Mouse (Mus musculus) thymus, adult 2 months (tissue): ENCODE results near the gene Ptgds. TPM values are rescaled to one million over a fixed set of nuclear protein-coding genes. Genes with fewer than 3 reads are reported as not detected.
A peak's percentile ranks its signal among the peaks of the same experiment; 100 is the strongest.

Experiments
- DNase-seq: peaks from one replicate; pipeline ENCODE4 v3.0.0; 2021
- H3K27ac ChIP-seq: fragments of 200-500 bp; 2 replicates; pipeline ENCODE4 v1.5.1; 2012; ENCODE audit warnings: low read length, control low read depth; ENCODE audit not compliant: control insufficient read depth, insufficient read depth
- H3K27me3 ChIP-seq: fragments of 200-500 bp; 2 replicates; pipeline ENCODE4 v1.6.1; 2012; ENCODE audit warnings: mild to moderate bottlenecking, low read length, moderate library complexity, mixed read lengths; ENCODE audit not compliant: control insufficient read depth, insufficient read depth
- H3K36me3 ChIP-seq: fragments of 200-500 bp; 2 replicates; pipeline ENCODE4 v1.6.1; 2012; ENCODE audit warnings: mild to moderate bottlenecking, low read length, moderate library complexity; ENCODE audit not compliant: control insufficient read depth, insufficient read depth
- H3K4me1 ChIP-seq: fragments of 200-500 bp; replicated peaks from 2 replicates; pipeline ENCODE4 v1.6.1; 2012; ENCODE audit warnings: low read length; ENCODE audit not compliant: control insufficient read depth, insufficient read depth
- H3K4me3 ChIP-seq: fragments of 200-500 bp; 2 replicates; pipeline ENCODE4 v1.5.1; 2012; ENCODE audit warnings: mild to moderate bottlenecking, low read length, control low read depth, moderate library complexity; ENCODE audit not compliant: control insufficient read depth, insufficient read depth
- CTCF ChIP-seq: fragments of 200-500 bp; IDR thresholded peaks from 2 replicates; pipeline ENCODE4 v1.5.1; 2012; ENCODE audit warnings: mild to moderate bottlenecking, control low read depth, low read length, moderate library complexity, borderline replicate concordance; ENCODE audit not compliant: control insufficient read depth, poor library complexity, insufficient read depth; ENCODE audit errors: extremely low read depth
- POLR2A ChIP-seq: fragments of 200-500 bp; IDR thresholded peaks from 2 replicates; pipeline ENCODE4 v1.6.1; 2012; ENCODE audit warnings: mild to moderate bottlenecking, low read length, control low read depth, moderate library complexity; ENCODE audit not compliant: control insufficient read depth, poor library complexity, insufficient read depth; ENCODE audit errors: extremely low read depth
- WGBS: fragments of 180-500 bp; shearing (Covaris S2); methylation state at CpG from one replicate; pipeline ENCODE4 v1.1.7; 2018; 5-methylcytosine and 5-hydroxymethylcytosine counted together
- polyA plus RNA-seq: library from polyadenylated mRNA; depleted of rRNA; stranded (reverse); fragments of >200 nt; gene quantifications from 2 replicates; pipeline ENCODE4 v1.2.3, GENCODE M21; 2012

Ptgds gene
- polyA plus RNA-seq, 1 experiment = 13.8 TPM

- H3K27ac ChIP-seq = no peak overlapping the region
- WGBS = 97% methylated on average over 8 of the region's 8 CpGs
- TF ChIP-seq CTCF = no peak
- TF ChIP-seq POLR2A = no peak
- H3K4me3 ChIP-seq = no peak overlapping the region
- DNase-seq = no peak
- no peaks in the 10 kb centered on the region for H3K36me3 ChIP-seq
- H3K27me3 ChIP-seq = no peaks in the 10 kb centered on the region
- peaks cover 5% of the 10 kb centered on the region for H3K4me1 ChIP-seq
Measured at GRCm38 (mm10) chr2:25434292-25434691, 35.6 kb downstream of the Ptgds start.

- Histone ChIP-seq H3K36me3 (no peaks in the 10 kb centered on the region), H3K27me3 (no peaks in the 10 kb centered on the region), H3K4me1 (peaks cover 12% of the 10 kb centered on the region), H3K27ac (no peak overlapping the region), H3K4me3 (no peak overlapping the region)
- DNase-seq = no peak
- WGBS = 94% methylated on average over 17 of the region's 17 CpGs
- TF ChIP-seq CTCF (no peak), POLR2A (no peak)
Measured at GRCm38 (mm10) chr2:25433101-25433500, 36.7 kb downstream of the Ptgds start.

GRCm38 (mm10) chr2:25432326-25433098 lies 37.3 kb downstream of the Ptgds start:
- Histone ChIP-seq H3K27me3 (no peaks in the 10 kb centered on the region), H3K27ac (no peak overlapping the region), H3K36me3 (no peaks in the 10 kb centered on the region), H3K4me3 (no peak overlapping the region), H3K4me1 (peaks cover 14% of the 10 kb centered on the region)
- 97% methylated on average over 11 of the region's 11 CpGs for WGBS
- TF ChIP-seq CTCF (no peak), POLR2A (no peak)
- no peak for DNase-seq

DNA sequence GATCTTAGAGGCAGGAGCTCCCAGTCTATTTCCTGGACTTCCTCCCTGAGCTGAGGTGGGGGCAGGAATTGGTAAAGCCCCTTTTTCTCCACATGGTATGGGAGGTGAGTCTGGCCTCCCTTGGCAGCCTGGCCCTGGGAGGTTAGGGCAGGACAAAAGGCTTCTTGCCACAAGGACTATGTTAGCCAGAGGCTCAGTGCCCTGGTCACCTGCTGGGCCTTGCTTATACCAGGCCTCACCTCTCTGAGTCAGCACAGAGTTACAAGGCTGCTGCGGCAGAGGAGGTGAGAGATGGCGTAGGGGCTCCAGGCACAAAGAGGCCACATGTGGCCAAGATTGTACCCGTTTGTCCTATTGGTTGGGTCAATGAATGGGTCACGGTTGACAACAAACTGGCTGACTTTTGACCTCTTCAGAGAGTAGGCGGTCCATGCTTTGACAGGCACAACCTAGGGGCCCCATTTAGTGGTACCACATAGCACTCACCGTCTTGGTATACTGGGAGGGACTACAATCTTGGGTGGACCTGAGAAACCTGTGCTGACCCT lies 38.5 kb downstream of the Ptgds start:
- Histone ChIP-seq H3K27me3 (no peaks in the 10 kb centered on the region), H3K36me3 (no peaks in the 10 kb centered on the region), H3K4me3 (no peak overlapping the region), H3K27ac (no peak overlapping the region), H3K4me1 (peaks cover 19% of the 10 kb centered on the region)
- DNase-seq = no peak
- 97% methylated on average over 6 of the region's 6 CpGs for WGBS
- TF ChIP-seq POLR2A = no peak
- no peak for TF ChIP-seq CTCF

DNA sequence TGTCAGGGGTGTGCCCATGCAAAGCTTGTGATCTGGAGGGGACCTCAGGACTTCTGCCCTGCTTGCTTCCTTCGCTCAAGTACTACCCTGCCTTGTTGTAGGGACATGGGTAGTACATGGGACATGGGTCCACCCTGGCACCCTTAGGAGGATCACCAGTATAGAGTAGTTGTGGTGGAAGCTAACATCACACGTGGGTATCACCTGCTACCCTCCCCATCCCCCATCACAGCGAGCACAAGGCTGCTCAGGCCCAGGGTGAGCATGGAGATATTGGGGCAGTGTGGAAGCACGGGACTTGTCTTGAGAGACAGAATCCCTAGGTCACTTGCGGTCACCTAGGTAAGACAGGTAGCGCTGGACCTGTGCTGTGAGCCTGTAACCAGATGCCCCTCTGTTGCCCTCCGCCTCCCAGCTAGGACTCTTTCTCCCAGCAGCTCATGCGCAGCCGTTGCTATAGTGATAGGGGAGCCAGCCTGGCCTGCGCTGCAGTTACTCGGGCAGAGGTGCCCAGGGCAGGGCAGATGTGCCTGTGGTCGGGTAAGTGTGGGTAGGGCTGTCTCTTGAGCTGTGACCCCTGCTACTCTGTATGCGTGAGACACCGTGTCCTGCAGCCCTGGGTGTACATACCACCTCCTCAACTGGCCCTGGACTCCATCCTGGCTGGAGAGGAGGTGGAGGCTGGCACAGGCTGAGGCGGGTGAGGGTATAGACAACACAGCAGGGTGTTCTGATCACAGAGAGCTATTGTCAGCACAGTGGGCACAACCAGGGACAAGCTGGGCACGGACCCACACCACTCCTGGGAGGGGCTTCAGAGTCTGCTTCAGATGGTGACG lies 39.2 kb downstream of the Ptgds start:
- TF ChIP-seq POLR2A = no peak
- no peak for TF ChIP-seq CTCF
- H3K36me3 ChIP-seq = no peaks in the 10 kb centered on the region
- no peaks in the 10 kb centered on the region for H3K27me3 ChIP-seq
- 73% methylated on average over 17 of the region's 17 CpGs for WGBS
- DNase-seq = no peak
- H3K4me3 ChIP-seq = no peak overlapping the region
- no peak overlapping the region for H3K27ac ChIP-seq
- H3K4me1 ChIP-seq = peaks cover 24% of the 10 kb centered on the region

GRCm38 (mm10) chr2:25429435-25430180 lies 40.2 kb downstream of the Ptgds start:
- no peak for DNase-seq
- Histone ChIP-seq H3K4me1 (peaks cover 24% of the 10 kb centered on the region), H3K27me3 (no peaks in the 10 kb centered on the region), H3K36me3 (no peaks in the 10 kb centered on the region), H3K27ac (no peak overlapping the region), H3K4me3 (peak overlapping the region; percentile 66)
- 60% methylated on average over 5 of the region's 5 CpGs for WGBS
- no peak for TF ChIP-seq POLR2A
- no peak for TF ChIP-seq CTCF
